Mouse (Mus musculus) heart, embryonic 10.5 days (tissue): Measurements from ENCODE around the gene Bcl6. TPM values are rescaled to one million over a fixed set of nuclear protein-coding genes. Genes with fewer than 3 reads are reported as not detected.

Source experiments
- DNase-seq: peaks from one replicate; pipeline ENCODE4 v3.0.0-alpha.2; 2017; ENCODE audit warnings: low spot score
- H3K27ac ChIP-seq: fragments of 300-500 bp; sonication (generic); 2 replicates; pipeline ENCODE4 v1.5.1; 2016; ENCODE audit warnings: mild to moderate bottlenecking
- H3K27me3 ChIP-seq: fragments of 300-500 bp; sonication (generic); 2 replicates; pipeline ENCODE4 v1.6.1; 2016; ENCODE audit warnings: mild to moderate bottlenecking; ENCODE audit not compliant: poor library complexity, insufficient read depth, severe bottlenecking
- H3K36me3 ChIP-seq: fragments of 300-500 bp; sonication (generic); 2 replicates; pipeline ENCODE4 v1.6.1; 2016; ENCODE audit warnings: mild to moderate bottlenecking, moderate library complexity
- H3K4me1 ChIP-seq: fragments of 300-500 bp; sonication (generic); 2 replicates; pipeline ENCODE4 v1.6.1; 2016; ENCODE audit warnings: mild to moderate bottlenecking
- H3K4me3 ChIP-seq: fragments of 300-500 bp; sonication (generic); 2 replicates; pipeline ENCODE4 v1.5.1; 2016; ENCODE audit warnings: mild to moderate bottlenecking, moderate library complexity
- H3K9me3 ChIP-seq: fragments of 300-500 bp; sonication (generic); 2 replicates; pipeline ENCODE4 v1.6.1; 2016; ENCODE audit warnings: mild to moderate bottlenecking, moderate library complexity
- WGBS: fragments of 180-500 bp; shearing (Covaris S2); methylation state at CpG from one replicate; pipeline ENCODE4 v1.1.7; 2016; 5-methylcytosine and 5-hydroxymethylcytosine counted together
- polyA plus RNA-seq: library from polyadenylated mRNA; unstranded; fragments of >200 nt; fragmentation: Nextera tagmentation; extraction: Ambion mirVana; gene quantifications from 2 replicates; pipeline ENCODE4 v1.2.1, GENCODE M21; 2016

The Bcl6 gene
- polyA plus RNA-seq, 1 experiment from 2014 or later: 0.05 TPM

- Histone ChIP-seq H3K27ac (no peak overlapping the region), H3K4me1 (peaks cover 24% of the 10 kb centered on the region), H3K4me3 (no peak overlapping the region), H3K27me3 (peaks cover 25% of the 10 kb centered on the region), H3K9me3 (no peaks in the 10 kb centered on the region), H3K36me3 (no peaks in the 10 kb centered on the region)
- DNase-seq: no peak
- 87% methylated on average over 4 of the region's 4 CpGs for WGBS
Measured at GRCm38 (mm10) chr16:23978495-23978894, 10.2 kb downstream of the Bcl6 start.

DNA sequence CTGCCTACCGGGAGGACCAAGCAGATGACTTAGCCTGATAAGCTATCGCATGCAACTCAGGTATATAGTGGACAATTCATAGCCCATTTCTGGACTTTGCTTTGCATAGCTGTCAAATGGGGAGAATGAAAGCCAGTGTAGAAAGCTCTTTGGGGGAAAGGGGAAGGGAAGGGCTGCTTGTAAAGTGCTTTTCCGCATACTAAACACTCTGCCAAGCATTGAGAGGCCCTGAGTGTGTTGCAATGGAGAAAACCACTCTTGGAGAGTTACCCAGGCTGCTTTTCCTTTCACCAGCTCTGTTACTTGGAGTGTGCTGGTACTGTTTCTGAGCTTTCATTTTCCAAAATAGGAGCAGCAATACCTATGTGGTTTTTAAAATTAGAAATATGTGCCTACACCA lies 10.9 kb downstream of the Bcl6 start:
- Histone ChIP-seq H3K4me3 (no peak overlapping the region), H3K27ac (no peak overlapping the region), H3K36me3 (no peaks in the 10 kb centered on the region), H3K4me1 (peaks cover 28% of the 10 kb centered on the region), H3K9me3 (no peaks in the 10 kb centered on the region), H3K27me3 (peaks cover 25% of the 10 kb centered on the region)
- DNase-seq: no peak
- WGBS: 78% methylated on average over 3 of the region's 3 CpGs

DNA sequence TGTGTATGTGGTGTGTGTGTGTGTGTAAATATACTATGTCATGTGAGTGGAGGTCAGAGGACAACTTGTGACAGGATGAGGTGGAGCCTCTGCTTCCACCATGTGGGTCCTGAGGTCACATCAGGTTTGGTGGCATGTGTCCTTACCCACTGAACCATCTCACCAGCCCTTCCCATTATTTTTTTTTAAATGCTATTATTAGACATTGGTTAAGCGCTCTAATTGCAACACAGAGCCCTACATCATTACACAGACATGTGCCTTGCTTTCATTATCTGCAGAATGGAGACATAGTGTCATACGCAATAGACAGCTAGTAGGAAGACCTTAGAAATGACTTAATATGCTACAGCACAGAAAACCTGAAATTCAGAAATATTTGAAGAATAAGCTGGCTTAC lies 12.5 kb downstream of the Bcl6 start:
- 83% methylated on average over 2 of the region's 2 CpGs for WGBS

GRCm38 (mm10) chr16:23973635-23974367 lies 14.9 kb downstream of the Bcl6 start:
- Histone ChIP-seq H3K9me3 (no peaks in the 10 kb centered on the region), H3K4me1 (peaks cover 33% of the 10 kb centered on the region), H3K27me3 (no peaks in the 10 kb centered on the region), H3K4me3 (no peak overlapping the region), H3K36me3 (no peaks in the 10 kb centered on the region), H3K27ac (no peak overlapping the region)
- WGBS: 70% methylated on average over 9 of the region's 9 CpGs
- no peak for DNase-seq

More for the DNA sequence above, 12.5 kb downstream of the Bcl6 start:
- Histone ChIP-seq H3K9me3 (no peaks in the 10 kb centered on the region), H3K27me3 (peaks cover 18% of the 10 kb centered on the region), H3K4me1 (peaks cover 35% of the 10 kb centered on the region), H3K36me3 (no peaks in the 10 kb centered on the region), H3K27ac (no peak overlapping the region), H3K4me3 (no peak overlapping the region)
- no peak for DNase-seq

GRCm38 (mm10) chr16:23972901-23973300 lies 15.8 kb downstream of the Bcl6 start:
- 45% methylated on average over 11 of the region's 11 CpGs for WGBS
- no peaks in the 10 kb centered on the region for H3K27me3 ChIP-seq
- no peak for DNase-seq
- H3K4me3 ChIP-seq: no peak overlapping the region
- H3K36me3 ChIP-seq: no peaks in the 10 kb centered on the region
- peaks cover 33% of the 10 kb centered on the region for H3K4me1 ChIP-seq
- no peaks in the 10 kb centered on the region for H3K9me3 ChIP-seq
- no peak overlapping the region for H3K27ac ChIP-seq

GRCm38 (mm10) chr16:23972126-23972740 lies 16.4 kb downstream of the Bcl6 start:
- H3K36me3 ChIP-seq: no peaks in the 10 kb centered on the region
- H3K27me3 ChIP-seq: no peaks in the 10 kb centered on the region
- peak overlapping the region; percentile 25; the same call in 1 of the 2 replicates for H3K27ac ChIP-seq
- H3K4me1 ChIP-seq: peaks cover 33% of the 10 kb centered on the region
- no peak overlapping the region for H3K4me3 ChIP-seq
- no peaks in the 10 kb centered on the region for H3K9me3 ChIP-seq
- DNase-seq: no peak
- 74% methylated on average over 20 of the region's 20 CpGs for WGBS

DNA sequence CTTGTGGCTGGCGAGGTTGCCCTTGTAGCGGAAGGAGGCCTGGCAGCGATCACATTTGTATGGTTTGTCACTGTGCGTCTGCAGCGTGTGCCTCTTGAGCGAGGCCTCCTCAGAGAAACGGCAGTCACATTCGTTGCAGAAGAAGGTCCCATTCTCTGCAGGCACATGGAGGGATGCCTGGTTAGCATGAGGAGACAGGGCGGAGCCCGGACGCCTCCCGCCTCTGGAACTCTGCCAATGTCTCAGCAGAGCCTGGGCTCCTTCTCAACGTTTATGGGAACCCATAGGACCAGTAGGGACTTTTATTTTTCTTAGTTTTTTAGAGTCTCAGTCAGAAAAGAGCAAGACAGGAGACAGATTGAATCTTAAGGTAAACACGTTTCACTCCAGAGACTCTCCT lies 18.7 kb downstream of the Bcl6 start:
- 77% methylated on average over 14 of the region's 14 CpGs for WGBS
- Histone ChIP-seq H3K4me3 (no peak overlapping the region), H3K4me1 (peaks cover 33% of the 10 kb centered on the region), H3K27ac (no peak overlapping the region), H3K36me3 (no peaks in the 10 kb centered on the region), H3K27me3 (no peaks in the 10 kb centered on the region), H3K9me3 (no peaks in the 10 kb centered on the region)
- DNase-seq: no peak

GRCm38 (mm10) chr16:23968888-23969287 lies 19.8 kb downstream of the Bcl6 start:
- Histone ChIP-seq H3K4me1 (peaks cover 34% of the 10 kb centered on the region), H3K27ac (no peak overlapping the region), H3K9me3 (no peaks in the 10 kb centered on the region), H3K36me3 (no peaks in the 10 kb centered on the region), H3K4me3 (no peak overlapping the region), H3K27me3 (no peaks in the 10 kb centered on the region)
- WGBS: 60% methylated on average over 4 of the region's 4 CpGs
- no peak for DNase-seq

DNA sequence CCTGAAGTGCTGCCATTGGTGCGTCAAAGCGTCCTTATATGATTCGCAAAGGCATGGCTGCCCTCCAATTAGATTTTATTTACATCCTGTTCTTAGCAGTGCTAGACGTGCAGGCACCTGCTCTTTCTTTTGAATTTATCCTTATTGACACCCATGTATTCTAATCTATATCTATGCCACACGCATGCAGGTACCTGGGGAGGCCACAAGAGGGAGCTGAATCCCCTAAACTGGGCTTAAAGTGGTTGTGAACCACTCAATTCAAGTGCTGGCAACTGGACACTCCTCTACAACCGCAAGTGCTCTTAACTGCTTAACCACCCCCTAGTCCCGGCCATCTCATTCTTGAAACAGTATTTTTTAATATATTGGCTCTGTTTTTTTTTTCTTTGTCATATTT lies 21.4 kb downstream of the Bcl6 start:
- H3K27ac ChIP-seq: no peak overlapping the region
- no peaks in the 10 kb centered on the region for H3K27me3 ChIP-seq
- no peaks in the 10 kb centered on the region for H3K36me3 ChIP-seq
- H3K4me1 ChIP-seq: peaks cover 19% of the 10 kb centered on the region
- peak; percentile 60 for DNase-seq
- H3K4me3 ChIP-seq: no peak overlapping the region
- WGBS: 77% methylated on average over 7 of the region's 7 CpGs
- H3K9me3 ChIP-seq: no peaks in the 10 kb centered on the region

- no peaks in the 10 kb centered on the region for H3K27me3 ChIP-seq
- peak; percentile 73 for DNase-seq
- WGBS: 84% methylated on average over 14 of the region's 14 CpGs
- no peak overlapping the region for H3K27ac ChIP-seq
- no peaks in the 10 kb centered on the region for H3K36me3 ChIP-seq
- no peak overlapping the region for H3K4me3 ChIP-seq
- H3K4me1 ChIP-seq: peaks cover 11% of the 10 kb centered on the region
- no peaks in the 10 kb centered on the region for H3K9me3 ChIP-seq
Measured at GRCm38 (mm10) chr16:23966066-23966465, 22.6 kb downstream of the Bcl6 start.

GRCm38 (mm10) chr16:23964706-23965367 lies 23.8 kb downstream of the Bcl6 start:
- Histone ChIP-seq H3K27ac (no peak overlapping the region), H3K4me1 (peaks cover 6% of the 10 kb centered on the region; the same call in 1 of the 2 replicates), H3K27me3 (no peaks in the 10 kb centered on the region), H3K9me3 (no peaks in the 10 kb centered on the region), H3K36me3 (no peaks in the 10 kb centered on the region), H3K4me3 (no peak overlapping the region)
- peak; percentile 63 for DNase-seq
- 78% methylated on average over 14 of the region's 14 CpGs for WGBS

GRCm38 (mm10) chr16:23963896-23964668 lies 24.6 kb downstream of the Bcl6 start:
- WGBS: 74% methylated on average over 22 of the region's 22 CpGs
- H3K36me3 ChIP-seq: no peaks in the 10 kb centered on the region
- H3K4me3 ChIP-seq: no peak overlapping the region
- H3K4me1 ChIP-seq: 0 out of 2 replicates have a peak, but pooled peaks cover 3% of the 10 kb centered on the region
- no peak overlapping the region for H3K27ac ChIP-seq
- peak; percentile 54 for DNase-seq
- no peaks in the 10 kb centered on the region for H3K27me3 ChIP-seq
- H3K9me3 ChIP-seq: no peaks in the 10 kb centered on the region
